Mouse (Mus musculus) forebrain, embryonic 10.5 days (tissue): ENCODE measurements around the gene Prlhr. TPM values are rescaled to one million over a fixed set of nuclear protein-coding genes. Genes with fewer than 3 reads are reported as not detected.

Experiments used
- DNase-seq: peaks from one replicate; pipeline ENCODE4 v3.0.0-alpha.2; 2017; ENCODE audit warnings: low spot score; ENCODE audit errors: extremely low spot score
- H3K27ac ChIP-seq: fragments of 300-500 bp; sonication (generic); 2 replicates; pipeline ENCODE4 v1.5.1; 2016; ENCODE audit warnings: mild to moderate bottlenecking
- H3K27me3 ChIP-seq: fragments of 300-500 bp; sonication (generic); 2 replicates; pipeline ENCODE4 v1.6.1; 2016; ENCODE audit warnings: mild to moderate bottlenecking; ENCODE audit not compliant: poor library complexity, severe bottlenecking
- H3K36me3 ChIP-seq: fragments of 300-500 bp; sonication (generic); replicated peaks from 2 replicates; pipeline ENCODE4 v1.6.1; 2016; ENCODE audit warnings: mild to moderate bottlenecking, moderate library complexity
- H3K4me1 ChIP-seq: fragments of 300-500 bp; sonication (generic); 2 replicates; pipeline ENCODE4 v1.6.1; 2016
- H3K4me3 ChIP-seq: fragments of 300-500 bp; sonication (generic); 2 replicates; pipeline ENCODE4 v1.5.1; 2016; ENCODE audit warnings: mild to moderate bottlenecking, moderate library complexity
- H3K9me3 ChIP-seq: fragments of 300-500 bp; sonication (generic); 2 replicates; pipeline ENCODE4 v1.6.1; 2016; ENCODE audit warnings: mild to moderate bottlenecking, moderate library complexity
- WGBS: fragments of 180-500 bp; shearing (Covaris S2); methylation state at CpG from one replicate; pipeline ENCODE4 v1.1.7; 2016; 5-methylcytosine and 5-hydroxymethylcytosine counted together
- polyA plus RNA-seq: library from polyadenylated mRNA; unstranded; fragments of >200 nt; fragmentation: Nextera tagmentation; extraction: Ambion mirVana; gene quantifications from 2 replicates; pipeline ENCODE4 v1.2.1, GENCODE M21; 2016

Gene Prlhr
- polyA plus RNA-seq: not detected in 2 replicates

DNA sequence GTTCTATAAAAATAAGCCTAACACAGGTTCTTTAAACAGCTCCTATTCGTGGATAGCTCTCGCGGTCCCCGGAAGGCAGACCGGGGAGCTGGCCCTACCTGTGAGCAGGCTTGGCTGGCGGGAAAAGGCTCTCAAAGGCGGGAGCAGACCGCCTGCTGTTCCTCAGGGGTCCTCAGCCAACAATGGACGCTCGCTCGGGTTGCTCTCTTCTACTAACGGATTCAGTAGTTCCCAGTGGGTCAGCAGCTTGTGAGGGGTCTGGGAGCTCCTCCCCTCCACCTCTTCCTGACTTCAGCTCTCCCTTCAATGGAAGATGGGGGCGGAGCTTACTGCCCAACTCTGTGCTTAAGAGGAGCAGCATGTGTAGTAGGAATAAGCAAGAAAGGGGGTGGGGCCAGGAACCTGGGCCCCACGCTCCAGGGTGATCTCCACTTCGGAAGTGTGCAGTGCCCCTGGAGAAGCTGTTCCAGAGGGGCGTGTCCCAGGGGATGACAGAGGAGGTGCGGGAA lies at the start of gene Prlhr:
TSS of gene Prlhr (minus strand) at position 51 of the 509 bp plus-strand sequence.
- no peak for DNase-seq
- peaks cover 57% of the 10 kb centered on the region for H3K27me3 ChIP-seq
- no peaks in the 10 kb centered on the region for H3K36me3 ChIP-seq
- H3K27ac ChIP-seq: no peak within 1 kb of the TSS
- H3K4me1 ChIP-seq: peaks cover 22% of the 10 kb centered on the region
- H3K9me3 ChIP-seq: no peaks in the 10 kb centered on the region
- H3K4me3 ChIP-seq: peak within 1 kb of the TSS; percentile 48
- WGBS: 3% methylated on average over 17 of the region's 17 CpGs

DNA sequence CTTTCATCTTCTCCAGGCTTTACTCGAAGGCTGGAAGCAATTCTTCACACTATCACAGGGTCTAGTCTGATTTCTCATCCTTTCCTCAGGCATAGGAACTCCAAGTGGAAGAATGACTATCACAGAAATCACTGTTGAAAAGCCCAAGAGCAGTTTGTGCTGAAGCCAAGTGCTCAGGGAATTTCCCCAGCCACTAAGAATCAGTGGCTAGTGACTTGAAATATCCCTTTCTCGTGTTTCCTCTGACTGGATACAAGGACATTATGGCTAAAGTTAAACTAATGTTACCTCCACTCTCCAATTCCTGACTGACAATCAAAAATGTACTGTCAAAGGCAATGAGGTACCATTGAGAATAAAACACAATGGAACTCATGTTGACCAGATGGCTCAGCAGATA lies 47.0 kb upstream of the Prlhr start:
- no peaks in the 10 kb centered on the region for H3K36me3 ChIP-seq
- H3K9me3 ChIP-seq: no peaks in the 10 kb centered on the region
- 77% methylated on average over 2 of the region's 2 CpGs for WGBS
- no peak overlapping the region for H3K27ac ChIP-seq
- peaks cover 4% of the 10 kb centered on the region; the same call in 1 of the 2 replicates for H3K27me3 ChIP-seq
- H3K4me3 ChIP-seq: no peak overlapping the region
- H3K4me1 ChIP-seq: peaks cover 14% of the 10 kb centered on the region
- DNase-seq: no peak

DNA sequence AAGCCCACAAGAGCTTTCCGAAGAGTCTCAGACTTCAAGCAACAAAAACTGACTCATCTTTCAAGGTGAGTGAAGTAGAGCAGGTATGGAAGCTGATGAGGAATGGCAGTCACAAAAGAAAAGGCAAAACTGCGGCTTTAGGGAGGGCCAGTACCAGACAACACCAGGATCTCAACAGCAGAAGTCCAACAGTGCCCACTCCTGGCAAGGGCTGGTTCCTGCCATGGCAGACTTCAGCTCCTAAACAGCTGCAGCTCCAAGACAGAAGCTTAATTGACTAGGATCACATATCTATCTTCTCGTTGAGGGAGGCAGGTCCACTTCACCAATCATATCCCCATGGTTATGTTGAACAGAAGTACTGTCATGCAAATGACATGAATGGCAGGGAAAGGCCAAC lies 45.3 kb upstream of the Prlhr start:
- no peak overlapping the region for H3K4me3 ChIP-seq
- no peaks in the 10 kb centered on the region for H3K36me3 ChIP-seq
- no peaks in the 10 kb centered on the region for H3K9me3 ChIP-seq
- peaks cover 26% of the 10 kb centered on the region for H3K4me1 ChIP-seq
- peaks cover 4% of the 10 kb centered on the region; the same call in 1 of the 2 replicates for H3K27me3 ChIP-seq
- no peak for DNase-seq
- WGBS: 50% methylated on average over 3 of the region's 3 CpGs
- no peak overlapping the region for H3K27ac ChIP-seq

DNA sequence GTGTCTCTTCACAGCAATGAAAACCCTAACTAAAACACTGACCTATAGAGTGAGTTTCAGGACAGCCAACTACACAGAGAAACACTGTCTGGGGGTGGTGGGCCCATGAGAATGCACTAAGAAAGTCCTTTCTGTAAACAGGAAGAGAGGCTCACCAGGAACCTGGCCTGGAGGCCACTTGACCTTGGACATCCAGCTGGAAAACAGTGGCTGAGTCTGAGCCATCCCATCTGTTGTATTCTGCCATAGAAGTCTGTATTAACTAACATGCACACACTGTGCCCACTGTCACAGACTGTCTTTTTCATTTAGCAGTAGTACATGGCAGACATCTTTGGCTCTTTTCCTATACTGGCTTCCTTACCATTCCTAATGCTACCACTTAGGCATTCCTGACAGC lies 32.1 kb upstream of the Prlhr start:
- no peak overlapping the region for H3K27ac ChIP-seq
- no peaks in the 10 kb centered on the region for H3K4me1 ChIP-seq
- no peak overlapping the region for H3K4me3 ChIP-seq
- no peaks in the 10 kb centered on the region for H3K36me3 ChIP-seq
- no peaks in the 10 kb centered on the region for H3K27me3 ChIP-seq
- DNase-seq: no peak
- no peaks in the 10 kb centered on the region for H3K9me3 ChIP-seq

DNA sequence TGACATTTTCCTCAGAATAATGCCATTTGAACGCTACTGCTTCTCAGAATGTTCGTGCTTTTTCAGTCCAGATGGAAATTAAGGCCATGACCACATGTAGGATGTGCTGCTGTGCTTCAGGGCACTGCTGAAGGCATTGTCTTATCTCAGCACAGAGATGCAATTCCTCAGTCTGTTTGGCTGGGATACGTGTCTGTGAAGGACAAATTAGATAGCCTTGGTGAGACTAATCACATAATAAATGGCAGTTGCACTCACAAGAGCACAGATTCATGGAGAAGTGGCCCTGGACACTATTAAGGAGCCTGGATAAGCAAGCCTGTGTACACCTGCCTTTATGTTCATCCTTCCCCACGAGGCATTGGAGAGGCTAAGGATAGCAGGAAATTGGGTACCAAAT lies 29.1 kb upstream of the Prlhr start:
- 73% methylated on average over 4 of the region's 4 CpGs for whole genome bisulfite sequencing
- Histone ChIP-seq H3K4me3 (no peak overlapping the region), H3K4me1 (no peaks in the 10 kb centered on the region), H3K9me3 (no peaks in the 10 kb centered on the region), H3K36me3 (no peaks in the 10 kb centered on the region), H3K27me3 (no peaks in the 10 kb centered on the region), H3K27ac (no peak overlapping the region)
- DNase-seq: no peak

DNA sequence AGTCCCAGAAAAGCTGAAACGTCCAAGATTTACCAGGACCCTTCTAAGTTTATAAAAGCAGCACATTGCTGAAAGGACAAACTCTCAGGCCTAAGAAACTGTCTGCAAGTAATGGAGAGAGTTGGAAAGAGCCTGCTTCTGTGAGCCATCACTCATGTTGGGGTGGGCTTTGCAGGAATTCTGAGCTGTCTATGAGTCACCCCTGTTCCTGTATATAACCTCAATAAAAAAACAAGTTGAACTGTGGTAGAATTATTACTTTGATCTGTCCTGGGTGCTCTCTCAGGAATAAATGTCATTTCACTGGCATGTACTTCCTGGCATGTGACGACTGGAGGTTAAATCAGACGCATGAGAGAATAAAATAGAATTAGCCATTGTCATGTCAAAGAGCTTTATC lies 27.7 kb upstream of the Prlhr start:
- Histone ChIP-seq H3K4me3 (no peak overlapping the region), H3K27ac (no peak overlapping the region), H3K27me3 (no peaks in the 10 kb centered on the region), H3K4me1 (no peaks in the 10 kb centered on the region), H3K36me3 (no peaks in the 10 kb centered on the region), H3K9me3 (no peaks in the 10 kb centered on the region)
- 74% methylated on average over 3 of the region's 3 CpGs for WGBS
- no peak for DNase-seq

DNA sequence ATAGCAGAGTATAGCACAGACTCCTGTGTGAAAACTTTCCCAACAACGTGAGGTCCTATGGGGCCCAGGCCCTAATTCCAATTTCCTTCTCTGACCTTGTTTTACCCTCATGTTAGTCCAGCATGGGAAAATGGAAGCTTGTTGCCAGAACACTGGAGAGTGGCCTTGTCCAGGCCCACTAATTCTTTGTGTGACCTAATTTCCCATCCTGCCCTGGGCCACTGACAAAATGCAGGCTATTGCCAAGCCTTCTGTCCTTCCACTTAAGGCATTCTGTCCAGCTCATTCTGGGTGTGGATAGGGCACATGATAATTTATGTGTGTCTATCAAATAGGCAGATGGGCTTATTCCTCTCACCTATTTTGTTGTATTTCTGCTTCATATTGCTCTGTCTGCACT lies 21.5 kb upstream of the Prlhr start:
- H3K27ac ChIP-seq: no peak overlapping the region
- no peaks in the 10 kb centered on the region for H3K27me3 ChIP-seq
- no peaks in the 10 kb centered on the region for H3K9me3 ChIP-seq
- no peak for DNase-seq
- H3K4me1 ChIP-seq: no peaks in the 10 kb centered on the region
- 82% methylated on average over 1 of the region's 1 CpGs for WGBS
- H3K4me3 ChIP-seq: no peak overlapping the region
- no peaks in the 10 kb centered on the region for H3K36me3 ChIP-seq

DNA sequence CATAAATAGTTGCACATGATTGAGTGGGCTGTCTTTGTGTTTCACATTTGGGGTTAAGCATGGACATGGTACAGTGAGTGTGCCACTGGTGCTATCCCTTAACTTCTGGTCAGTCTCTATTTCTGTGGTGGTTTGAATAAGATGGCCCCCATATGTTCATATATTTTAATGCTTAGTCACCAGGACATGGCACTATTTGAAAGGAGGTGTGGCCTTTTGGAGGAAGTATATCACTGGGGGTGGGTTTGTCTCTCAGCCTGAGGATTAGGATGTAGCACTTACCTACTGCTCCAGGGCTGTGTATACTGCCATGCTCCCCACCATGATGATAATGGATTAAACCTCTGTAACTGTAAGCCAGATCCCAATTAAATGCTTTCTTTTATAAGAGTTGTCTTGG lies 17.2 kb upstream of the Prlhr start:
- no peaks in the 10 kb centered on the region for H3K27me3 ChIP-seq
- H3K4me1 ChIP-seq: no peaks in the 10 kb centered on the region
- H3K36me3 ChIP-seq: no peaks in the 10 kb centered on the region
- no peak for DNase-seq
- no peaks in the 10 kb centered on the region for H3K9me3 ChIP-seq
- no peak overlapping the region for H3K27ac ChIP-seq
- H3K4me3 ChIP-seq: no peak overlapping the region

DNA sequence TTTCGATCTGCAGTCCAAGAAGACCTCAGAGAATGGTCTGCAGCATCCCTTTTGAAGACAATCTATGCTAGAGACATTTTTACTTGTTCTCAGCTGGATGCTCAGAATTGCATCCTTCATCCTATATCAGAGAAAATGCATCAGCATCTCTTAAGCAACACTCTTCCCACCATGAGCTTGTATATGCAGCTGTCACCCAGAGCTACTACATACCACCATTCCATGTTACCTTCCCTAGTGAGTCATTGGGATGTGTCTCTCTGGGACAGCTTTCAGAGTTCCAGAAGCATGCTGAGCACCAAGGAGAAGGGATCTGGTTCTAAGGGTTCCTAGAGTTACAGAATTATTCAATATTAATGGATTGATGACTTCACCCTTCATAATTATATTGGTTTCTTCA lies 10.8 kb upstream of the Prlhr start:
- H3K27me3 ChIP-seq: no peaks in the 10 kb centered on the region
- DNase-seq: no peak
- 62% methylated on average over 1 of the region's 1 CpGs for WGBS
- H3K4me1 ChIP-seq: no peaks in the 10 kb centered on the region
- no peak overlapping the region for H3K4me3 ChIP-seq
- no peak overlapping the region for H3K27ac ChIP-seq
- H3K36me3 ChIP-seq: no peaks in the 10 kb centered on the region
- no peaks in the 10 kb centered on the region for H3K9me3 ChIP-seq

DNA sequence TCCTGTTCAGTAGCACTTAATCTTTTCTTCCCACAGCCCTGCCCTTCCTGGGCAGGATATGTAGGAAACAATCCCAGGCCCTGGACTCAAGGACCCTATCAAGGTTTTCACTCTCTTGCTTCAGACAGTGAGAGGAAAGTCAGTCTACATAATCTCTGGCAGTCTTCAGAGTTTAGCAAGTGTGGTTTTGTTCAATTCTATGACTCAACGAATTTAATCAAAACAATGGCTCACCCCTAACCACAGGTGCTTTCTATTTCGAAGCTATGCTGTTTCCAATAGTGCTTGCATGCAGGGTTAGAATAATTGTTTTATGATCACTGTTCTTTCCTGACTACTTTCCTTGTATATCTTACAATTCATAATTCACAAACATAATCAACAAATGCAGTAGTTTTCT lies 9.7 kb upstream of the Prlhr start:
- Histone ChIP-seq H3K36me3 (no peaks in the 10 kb centered on the region), H3K4me1 (no peaks in the 10 kb centered on the region), H3K27ac (no peak overlapping the region), H3K9me3 (no peaks in the 10 kb centered on the region), H3K27me3 (no peaks in the 10 kb centered on the region), H3K4me3 (no peak overlapping the region)
- DNase-seq: no peak
- WGBS: 66% methylated on average over 2 of the region's 2 CpGs

DNA sequence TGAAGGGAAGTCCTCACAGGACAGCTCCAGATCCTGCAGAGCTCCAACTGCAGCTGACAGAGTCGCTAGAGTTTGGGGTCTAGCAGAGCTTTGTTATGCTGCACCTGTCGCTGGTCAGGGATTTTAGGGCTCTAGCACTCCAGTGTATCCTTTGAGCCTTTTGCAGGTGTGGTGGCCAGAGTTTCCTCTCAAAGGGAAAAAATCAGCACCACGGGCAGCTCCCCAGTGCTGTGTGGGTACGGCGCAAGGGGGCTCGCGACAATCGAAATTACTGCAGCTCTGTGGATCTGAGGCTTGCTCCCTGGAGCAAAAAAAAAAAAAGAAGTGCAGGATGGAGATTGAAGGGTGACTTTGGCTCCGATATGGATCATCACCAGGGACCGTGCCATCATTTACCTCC lies 742 bp upstream of the Prlhr start:
- DNase-seq: peak; percentile 64
- H3K27me3 ChIP-seq: peaks cover 57% of the 10 kb centered on the region
- H3K36me3 ChIP-seq: no peaks in the 10 kb centered on the region
- H3K4me3 ChIP-seq: no peak overlapping the region
- H3K9me3 ChIP-seq: no peaks in the 10 kb centered on the region
- H3K27ac ChIP-seq: no peak overlapping the region
- peaks cover 22% of the 10 kb centered on the region for H3K4me1 ChIP-seq
- under 1% methylated on average over 10 of the region's 10 CpGs for WGBS

DNA sequence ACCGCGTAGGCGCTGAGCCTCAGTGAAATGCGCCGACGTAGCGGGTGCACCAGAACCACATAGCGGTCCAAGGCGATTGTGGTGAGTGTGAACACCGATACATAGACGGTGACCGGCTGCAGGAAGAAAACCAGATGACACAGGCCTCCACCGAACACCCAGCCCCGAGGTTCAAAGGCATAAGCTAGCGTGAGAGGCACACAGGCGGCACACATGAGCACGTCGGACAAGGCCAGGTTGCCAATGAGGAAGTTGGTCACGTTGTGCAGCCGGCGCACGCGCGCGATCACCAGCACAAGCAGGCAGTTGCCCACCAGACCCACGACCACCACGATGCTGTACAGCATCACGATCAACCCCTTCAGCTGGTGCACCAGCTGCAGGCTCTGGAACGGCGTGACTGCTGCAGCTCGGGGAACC lies 506 bp downstream of the Prlhr start:
- H3K4me3 ChIP-seq: peak overlapping the region; percentile 48
- H3K36me3 ChIP-seq: no peaks in the 10 kb centered on the region
- peaks cover 22% of the 10 kb centered on the region for H3K4me1 ChIP-seq
- H3K9me3 ChIP-seq: no peaks in the 10 kb centered on the region
- WGBS: 11% methylated on average over 31 of the region's 31 CpGs
- no peak overlapping the region for H3K27ac ChIP-seq
- DNase-seq: peak; percentile 20
- H3K27me3 ChIP-seq: peaks cover 57% of the 10 kb centered on the region

DNA sequence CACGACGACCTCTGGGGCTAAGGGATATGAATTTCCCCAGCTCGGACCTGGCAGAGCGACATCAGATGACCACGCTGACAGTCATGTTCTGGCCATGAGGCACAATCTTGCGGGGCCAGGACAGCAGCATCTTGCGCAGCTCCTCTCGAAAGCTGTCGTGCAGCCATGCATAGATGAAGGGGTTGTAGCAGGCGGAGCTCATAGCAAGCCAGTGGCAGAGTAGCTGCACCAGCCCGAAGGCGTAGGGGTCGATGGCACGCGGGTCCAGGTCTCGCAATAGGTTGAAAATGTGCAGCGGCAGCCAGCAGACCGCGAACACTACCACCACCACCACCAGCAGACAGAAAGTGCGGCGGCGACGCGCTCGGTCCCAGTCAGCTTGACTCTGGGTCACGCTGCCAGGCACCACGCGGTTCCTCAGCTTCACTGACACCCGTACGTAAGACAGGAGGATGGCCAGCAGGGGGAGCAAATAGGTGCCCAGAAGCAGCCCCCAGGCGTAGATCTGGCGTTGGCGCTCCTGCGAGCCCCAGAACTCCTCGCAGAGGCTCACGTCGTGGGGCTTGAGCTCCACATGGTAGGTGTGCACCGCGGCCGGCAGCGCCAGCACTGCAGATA lies 1.0 kb downstream of the Prlhr start:
- Histone ChIP-seq H3K9me3 (no peaks in the 10 kb centered on the region), H3K27me3 (peaks cover 57% of the 10 kb centered on the region), H3K4me3 (peak overlapping the region; percentile 48), H3K4me1 (peaks cover 22% of the 10 kb centered on the region), H3K27ac (no peak overlapping the region), H3K36me3 (no peaks in the 10 kb centered on the region)
- peak; percentile 72 for DNase-seq
- WGBS: 1% methylated on average over 41 of the region's 41 CpGs

DNA sequence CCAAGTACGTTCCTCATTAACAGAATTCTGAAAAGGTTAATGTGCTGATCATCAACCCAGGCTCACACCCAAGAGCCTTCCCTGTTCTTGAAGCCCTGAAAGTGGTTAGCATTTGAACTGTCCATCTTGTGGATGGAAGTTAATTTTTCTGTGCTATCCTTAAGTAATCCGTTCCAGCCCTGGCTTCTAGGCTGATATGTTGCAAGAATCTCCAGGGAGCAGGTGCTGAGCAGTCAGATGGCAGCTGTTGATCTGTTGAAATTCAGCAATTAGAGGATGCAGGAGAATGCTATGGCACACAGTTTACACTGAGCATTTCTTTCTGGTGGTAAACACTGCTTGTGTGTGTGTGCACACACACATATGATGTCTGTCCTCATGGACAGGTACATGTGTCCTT lies 2.4 kb downstream of the Prlhr start:
- H3K27me3 ChIP-seq: peaks cover 57% of the 10 kb centered on the region
- 87% methylated on average over 2 of the region's 2 CpGs for WGBS
- H3K27ac ChIP-seq: no peak overlapping the region

More for the DNA sequence above, 2.4 kb downstream of the Prlhr start:
- DNase-seq: no peak
- Histone ChIP-seq H3K36me3 (no peaks in the 10 kb centered on the region), H3K4me3 (no peak overlapping the region), H3K4me1 (peaks cover 22% of the 10 kb centered on the region), H3K9me3 (no peaks in the 10 kb centered on the region)
